Mouse (Mus musculus) kidney, embryonic 14.5 days (tissue): Measurements from ENCODE around the gene Pacsin2. TPM values are rescaled to one million over a fixed set of nuclear protein-coding genes. Genes with fewer than 3 reads are reported as not detected.

Experiments used
- ATAC-seq: fragments of 200-750 bp; cut with Nextera tagmentation; 2 replicates; pipeline ENCODE4 v1.8.0; 2017; ENCODE audit warnings: moderate number of reproducible peaks, mild to moderate bottlenecking, moderate TSS enrichment, moderate library complexity; ENCODE audit not compliant: low FRiP score, low TSS enrichment
- H3K27ac ChIP-seq: fragments of 300-500 bp; sonication (generic); 2 replicates; pipeline ENCODE4 v1.5.1; 2014; ENCODE audit warnings: low read depth, mild to moderate bottlenecking, low read length, moderate library complexity, mixed read lengths
- H3K27me3 ChIP-seq: fragments of 300-500 bp; sonication (generic); 2 replicates; pipeline ENCODE4 v1.6.1; 2014; ENCODE audit warnings: mild to moderate bottlenecking, low read length; ENCODE audit not compliant: control insufficient read depth, insufficient read depth
- H3K36me3 ChIP-seq: fragments of 300-500 bp; sonication (generic); 2 replicates; pipeline ENCODE4 v1.6.1; 2014; ENCODE audit warnings: low read length, mixed read lengths; ENCODE audit not compliant: control insufficient read depth, insufficient read depth
- H3K4me1 ChIP-seq: fragments of 300-500 bp; sonication (generic); 2 replicates; pipeline ENCODE4 v1.6.1; 2014; ENCODE audit warnings: low read length, mixed read lengths; ENCODE audit not compliant: control insufficient read depth, insufficient read depth
- H3K4me2 ChIP-seq: fragments of 300-500 bp; sonication (generic); replicated peaks from 2 replicates; pipeline ENCODE4 v1.6.1; 2014; ENCODE audit warnings: low read depth, mild to moderate bottlenecking, low read length
- H3K4me3 ChIP-seq: fragments of 300-500 bp; sonication (generic); 2 replicates; pipeline ENCODE4 v1.5.1; 2014; ENCODE audit warnings: mild to moderate bottlenecking, low read length
- H3K9ac ChIP-seq: fragments of 300-500 bp; sonication (generic); 2 replicates; pipeline ENCODE4 v1.6.1; 2014; ENCODE audit warnings: low read depth, mild to moderate bottlenecking, low read length, moderate library complexity
- H3K9me3 ChIP-seq: fragments of 300-500 bp; sonication (generic); 2 replicates; pipeline ENCODE4 v1.6.1; 2016; ENCODE audit warnings: low read length; ENCODE audit not compliant: control insufficient read depth
- WGBS: fragments of 180-500 bp; shearing (Covaris S2); extraction: QIAGEN DNeasy Blood & Tissue Kit; methylation state at CpG from one replicate; pipeline ENCODE4 v1.1.7; 2014; 5-methylcytosine and 5-hydroxymethylcytosine counted together
- polyA plus RNA-seq: library from polyadenylated mRNA; unstranded; fragments of >200 nt; fragmentation: Nextera tagmentation; extraction: Ambion mirVana; gene quantifications from 2 replicates; pipeline ENCODE4 v1.2.1, GENCODE M21; 2014

The Pacsin2 gene
- polyA plus RNA-seq, 1 experiment from 2014 or later: 64.2 TPM

GRCm38 (mm10) chr15:83457541-83457940 lies 6.9 kb downstream of the Pacsin2 start:
- no peak for ATAC-seq
- H3K4me1 ChIP-seq: 0 out of 2 replicates have a peak, but pooled peaks cover under 1% of the 10 kb centered on the region
- H3K9me3 ChIP-seq: no peaks in the 10 kb centered on the region
- 92% methylated on average over 1 of the region's 1 CpGs for WGBS
- no peaks in the 10 kb centered on the region for H3K27me3 ChIP-seq
- no peak overlapping the region for H3K4me2 ChIP-seq
- no peak overlapping the region for H3K4me3 ChIP-seq
- no peak overlapping the region for H3K9ac ChIP-seq
- no peak overlapping the region for H3K27ac ChIP-seq
- no peaks in the 10 kb centered on the region for H3K36me3 ChIP-seq

DNA sequence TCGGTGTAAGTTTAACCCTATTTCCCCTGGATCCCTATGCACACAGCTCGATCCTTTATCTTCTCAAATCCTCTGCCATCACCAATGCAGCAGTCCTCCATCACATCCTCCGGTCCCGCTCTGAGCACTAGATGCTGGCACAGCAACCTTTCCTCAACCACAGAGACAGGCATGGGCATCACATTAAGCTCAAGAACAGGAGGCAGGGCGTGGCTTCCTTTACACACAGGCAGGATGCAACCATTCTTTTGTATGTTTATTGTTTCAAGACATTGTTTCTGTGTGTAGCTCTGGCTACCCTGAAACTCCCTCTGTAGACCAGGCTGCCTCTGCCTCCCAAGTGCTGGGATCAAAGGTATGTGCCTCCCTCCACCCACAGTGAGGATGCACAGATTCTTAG lies 8.8 kb downstream of the Pacsin2 start:
- Histone ChIP-seq H3K9me3 (no peaks in the 10 kb centered on the region), H3K27ac (no peak overlapping the region), H3K4me1 (peaks cover 10% of the 10 kb centered on the region), H3K9ac (no peak overlapping the region), H3K4me3 (no peak overlapping the region), H3K4me2 (no peak overlapping the region), H3K27me3 (no peaks in the 10 kb centered on the region), H3K36me3 (no peaks in the 10 kb centered on the region)
- no peak for ATAC-seq
- 87% methylated on average over 5 of the region's 5 CpGs for WGBS

DNA sequence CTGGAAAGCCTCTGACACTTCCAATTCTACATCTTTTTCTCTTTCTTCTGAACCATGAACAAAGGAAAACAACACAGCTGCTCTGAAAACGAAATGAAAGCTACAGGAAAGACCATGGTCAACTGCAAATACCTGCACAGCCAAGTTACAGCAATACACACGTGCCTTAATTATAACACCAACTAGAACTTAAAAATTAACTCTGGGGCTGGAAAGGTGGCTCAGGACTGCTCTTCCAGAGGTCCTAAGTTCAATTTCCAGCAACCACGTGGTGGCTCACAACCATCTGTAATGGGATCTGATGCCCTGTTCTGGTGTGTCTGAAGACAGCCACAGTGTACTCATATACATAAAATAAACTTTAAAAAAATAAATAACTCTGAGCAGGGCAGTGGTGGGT lies 9.4 kb downstream of the Pacsin2 start:
- H3K4me2 ChIP-seq: no peak overlapping the region
- H3K36me3 ChIP-seq: no peaks in the 10 kb centered on the region
- WGBS: 59% methylated on average over 3 of the region's 3 CpGs
- peaks cover 10% of the 10 kb centered on the region for H3K4me1 ChIP-seq
- H3K9me3 ChIP-seq: no peaks in the 10 kb centered on the region
- no peak overlapping the region for H3K4me3 ChIP-seq
- H3K27ac ChIP-seq: no peak overlapping the region
- H3K27me3 ChIP-seq: no peaks in the 10 kb centered on the region
- H3K9ac ChIP-seq: no peak overlapping the region
- ATAC-seq: no peak

DNA sequence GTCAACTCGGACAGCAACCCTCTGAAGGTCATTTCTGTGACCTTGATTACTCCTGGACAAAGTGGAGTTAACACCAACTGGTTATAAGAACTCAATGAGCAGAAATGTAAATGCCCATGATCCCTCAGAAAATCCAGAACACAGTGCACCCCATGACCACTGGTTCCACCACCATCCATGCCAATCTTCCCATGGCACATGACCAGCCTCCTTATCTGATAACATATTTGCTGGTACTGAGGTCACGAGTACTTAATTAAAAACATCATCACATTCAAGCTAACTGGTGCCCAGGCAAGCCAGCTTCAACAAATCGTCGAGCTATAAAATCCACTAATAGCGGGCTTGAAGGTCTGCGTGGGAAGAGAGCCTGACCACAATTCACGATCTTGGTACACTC lies 10.0 kb downstream of the Pacsin2 start:
- Histone ChIP-seq H3K9ac (no peak overlapping the region), H3K36me3 (no peaks in the 10 kb centered on the region), H3K4me3 (no peak overlapping the region), H3K9me3 (no peaks in the 10 kb centered on the region), H3K4me1 (peaks cover 10% of the 10 kb centered on the region), H3K4me2 (no peak overlapping the region), H3K27ac (no peak overlapping the region), H3K27me3 (no peaks in the 10 kb centered on the region)
- WGBS: 75% methylated on average over 7 of the region's 7 CpGs
- ATAC-seq: no peak

DNA sequence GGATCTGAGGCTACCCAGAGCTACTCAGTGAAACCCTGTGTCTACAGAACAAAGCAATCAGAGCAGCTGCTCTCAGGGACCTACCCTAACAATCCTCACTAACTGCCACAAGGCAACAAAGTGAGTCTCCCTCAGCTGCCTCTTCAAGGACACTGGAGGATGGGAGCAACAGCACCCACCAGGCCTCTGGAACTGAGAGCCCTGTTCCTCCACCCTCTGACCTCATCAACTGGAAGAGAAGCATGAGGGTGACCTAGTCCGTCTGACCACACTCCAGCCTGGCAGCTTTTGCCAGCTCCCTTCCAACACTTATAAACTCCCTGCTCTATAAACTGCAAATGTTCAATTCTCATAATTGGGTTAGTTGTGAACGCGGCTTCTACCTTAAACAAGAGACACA lies 10.5 kb downstream of the Pacsin2 start:
- WGBS: 81% methylated on average over 3 of the region's 3 CpGs

GRCm38 (mm10) chr15:83452219-83452760 lies 12.1 kb downstream of the Pacsin2 start:
- H3K27ac ChIP-seq: no peak overlapping the region
- 73% methylated on average over 7 of the region's 7 CpGs for WGBS

More for the DNA sequence above, 10.5 kb downstream of the Pacsin2 start:
- peaks cover 10% of the 10 kb centered on the region for H3K4me1 ChIP-seq
- H3K27me3 ChIP-seq: no peaks in the 10 kb centered on the region
- H3K27ac ChIP-seq: no peak overlapping the region
- H3K36me3 ChIP-seq: no peaks in the 10 kb centered on the region
- no peaks in the 10 kb centered on the region for H3K9me3 ChIP-seq
- no peak overlapping the region for H3K4me2 ChIP-seq
- no peak overlapping the region for H3K9ac ChIP-seq
- no peak for ATAC-seq
- H3K4me3 ChIP-seq: no peak overlapping the region

GRCm38 (mm10) chr15:83451621-83452210 lies 12.7 kb downstream of the Pacsin2 start:
- ATAC-seq: no peak
- H3K4me3 ChIP-seq: no peak overlapping the region
- peaks cover 16% of the 10 kb centered on the region for H3K4me1 ChIP-seq
- 81% methylated on average over 7 of the region's 7 CpGs for WGBS
- no peaks in the 10 kb centered on the region for H3K36me3 ChIP-seq
- H3K27me3 ChIP-seq: no peaks in the 10 kb centered on the region
- no peak overlapping the region for H3K4me2 ChIP-seq
- H3K27ac ChIP-seq: no peak overlapping the region
- H3K9ac ChIP-seq: no peak overlapping the region
- H3K9me3 ChIP-seq: no peaks in the 10 kb centered on the region

More at GRCm38 (mm10) chr15:83452219-83452760, 12.1 kb downstream of the Pacsin2 start:
- no peak overlapping the region for H3K4me2 ChIP-seq
- H3K4me1 ChIP-seq: peaks cover 15% of the 10 kb centered on the region
- ATAC-seq: no peak
- H3K36me3 ChIP-seq: no peaks in the 10 kb centered on the region
- H3K27me3 ChIP-seq: no peaks in the 10 kb centered on the region
- no peaks in the 10 kb centered on the region for H3K9me3 ChIP-seq
- H3K4me3 ChIP-seq: no peak overlapping the region
- no peak overlapping the region for H3K9ac ChIP-seq

DNA sequence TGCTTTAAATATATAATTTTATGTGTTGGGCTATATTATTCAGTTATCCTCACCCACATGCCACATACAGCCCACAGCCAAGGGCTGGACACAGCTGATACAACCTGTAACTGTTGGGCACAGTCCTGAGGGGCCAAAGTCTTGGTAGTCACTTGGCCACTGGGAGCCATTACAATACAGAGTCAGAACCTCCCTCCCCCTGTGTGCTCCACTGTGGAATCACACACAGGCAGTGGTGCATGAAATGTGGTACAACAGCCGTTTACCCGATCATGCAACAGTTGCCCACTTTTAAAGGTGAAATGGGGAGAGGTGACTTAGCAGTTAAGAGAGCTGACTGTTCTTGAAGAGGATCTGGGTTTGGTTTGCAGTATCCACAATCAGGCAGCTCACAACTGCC lies 14.4 kb downstream of the Pacsin2 start:
- H3K9me3 ChIP-seq: no peaks in the 10 kb centered on the region
- H3K4me2 ChIP-seq: no peak overlapping the region
- H3K9ac ChIP-seq: no peak overlapping the region
- no peaks in the 10 kb centered on the region for H3K36me3 ChIP-seq
- no peak overlapping the region for H3K4me3 ChIP-seq
- peaks cover 16% of the 10 kb centered on the region for H3K4me1 ChIP-seq
- ATAC-seq: no peak
- 66% methylated on average over 2 of the region's 2 CpGs for WGBS
- no peak overlapping the region for H3K27ac ChIP-seq
- H3K27me3 ChIP-seq: no peaks in the 10 kb centered on the region

- H3K4me1 ChIP-seq: peaks cover 19% of the 10 kb centered on the region
- H3K27me3 ChIP-seq: no peaks in the 10 kb centered on the region
- H3K27ac ChIP-seq: no peak overlapping the region
- WGBS: 69% methylated on average over 5 of the region's 5 CpGs
- no peaks in the 10 kb centered on the region for H3K9me3 ChIP-seq
- H3K9ac ChIP-seq: no peak overlapping the region
- H3K36me3 ChIP-seq: no peaks in the 10 kb centered on the region
- no peak overlapping the region for H3K4me3 ChIP-seq
- ATAC-seq: no peak
- no peak overlapping the region for H3K4me2 ChIP-seq
These were observed 15.8 kb downstream of the Pacsin2 start for GRCm38 (mm10) chr15:83448646-83449045.
